Mouse (Mus musculus): Measurements from ENCODE around the gene Rmdn3. TPM values are rescaled to one million over a fixed set of nuclear protein-coding genes. Genes with fewer than 3 reads are reported as not detected.

The Rmdn3 gene
- polyA plus RNA-seq, 1 experiment from 2014 or later, result 49.6 TPM

DNA sequence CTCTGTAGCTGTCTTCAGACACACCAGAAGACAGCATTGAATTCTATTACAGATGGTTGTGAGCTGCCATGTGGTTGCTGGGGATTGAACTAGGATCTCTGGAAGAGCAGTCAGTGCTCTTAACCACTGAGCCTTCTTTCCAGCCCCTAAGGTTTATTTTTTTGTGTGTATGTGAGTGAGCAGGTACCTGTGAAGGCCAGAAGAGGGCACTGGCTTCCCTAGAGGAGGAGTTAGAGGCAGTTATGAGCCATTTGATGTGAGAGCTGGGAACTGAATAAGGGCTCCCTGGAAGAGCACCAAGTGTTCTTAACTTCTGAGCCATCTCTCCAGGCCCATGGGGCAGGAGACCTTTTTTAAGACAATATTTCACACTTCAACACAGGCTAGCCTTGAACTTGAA is 8.6 kb upstream of the Rmdn3 start:
- peaks cover 18% of the 10 kb centered on the region for H3K27me3 ChIP-seq (replicated peaks)
- H3K9ac ChIP-seq, result no peak overlapping the region
- H3K36me3 ChIP-seq (replicated peaks), result no peaks in the 10 kb centered on the region
- no peak overlapping the region for H3K27ac ChIP-seq
- H3K4me2 ChIP-seq, result no peak overlapping the region
- no peak for ATAC-seq (replicated peaks)
- no peak overlapping the region for H3K4me3 ChIP-seq
- no peaks in the 10 kb centered on the region for H3K9me3 ChIP-seq
- H3K4me1 ChIP-seq, result peaks cover 17% of the 10 kb centered on the region

DNA sequence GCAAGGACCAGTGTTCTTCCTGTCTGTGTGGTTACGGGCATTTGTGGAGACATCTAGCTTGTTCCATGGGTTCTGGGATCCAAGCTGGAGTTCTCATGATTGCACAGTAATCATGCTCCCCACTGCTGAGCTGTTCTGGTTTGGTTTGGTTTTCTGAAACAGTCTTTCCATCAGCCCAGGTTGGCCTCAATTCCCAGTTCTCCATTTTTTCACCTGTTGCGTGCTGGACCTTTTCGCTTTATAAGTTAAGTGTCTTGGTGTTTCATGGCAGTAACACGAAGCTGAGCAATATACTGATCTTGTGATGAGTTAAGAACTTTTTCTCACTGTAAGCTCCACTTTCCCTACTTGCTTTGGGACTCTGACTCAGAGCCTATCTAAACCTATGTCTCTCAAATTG is 7.2 kb upstream of the Rmdn3 start:
- H3K27me3 ChIP-seq (replicated peaks), result peaks cover 18% of the 10 kb centered on the region

DNA sequence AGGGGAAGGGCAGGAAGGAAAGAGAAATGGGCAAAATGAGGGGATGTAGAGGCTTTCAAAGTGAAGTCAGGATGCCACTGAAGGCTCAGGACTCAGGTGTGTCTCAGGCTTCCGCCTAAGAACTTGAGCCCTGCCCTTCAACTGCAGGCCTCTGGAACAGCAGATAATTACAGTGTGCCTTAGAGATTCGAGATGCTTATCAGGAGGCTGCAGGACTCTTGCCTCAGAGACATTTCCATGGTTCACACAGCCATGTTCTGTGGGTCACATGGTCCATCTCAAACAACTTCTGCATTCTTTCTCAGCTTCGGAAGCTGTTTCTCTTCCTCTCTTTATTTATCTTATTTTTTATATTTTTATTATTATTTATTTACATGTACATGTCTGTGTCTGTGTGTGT is 6.3 kb upstream of the Rmdn3 start:
- no peak for ATAC-seq (replicated peaks)
- H3K4me3 ChIP-seq, result no peak overlapping the region
- H3K36me3 ChIP-seq (replicated peaks), result no peaks in the 10 kb centered on the region
- 63% methylated on average over 3 of the region's 3 CpGs for WGBS
- peaks cover 17% of the 10 kb centered on the region for H3K27me3 ChIP-seq (replicated peaks)
- no peak overlapping the region for H3K4me2 ChIP-seq
- no peak overlapping the region for H3K9ac ChIP-seq
- peaks cover 17% of the 10 kb centered on the region for H3K4me1 ChIP-seq
- no peaks in the 10 kb centered on the region for H3K9me3 ChIP-seq
- H3K27ac ChIP-seq, result no peak overlapping the region

More for the DNA sequence above, 7.2 kb upstream of the Rmdn3 start:
- Histone ChIP-seq H3K4me1 (peaks cover 17% of the 10 kb centered on the region), H3K4me2 (no peak overlapping the region), H3K4me3 (no peak overlapping the region), H3K9me3 (no peaks in the 10 kb centered on the region), H3K36me3 (replicated peaks) (no peaks in the 10 kb centered on the region), H3K27ac (no peak overlapping the region), H3K9ac (no peak overlapping the region)
- 87% methylated on average over 4 of the region's 4 CpGs for WGBS
- ATAC-seq (replicated peaks), result no peak

DNA sequence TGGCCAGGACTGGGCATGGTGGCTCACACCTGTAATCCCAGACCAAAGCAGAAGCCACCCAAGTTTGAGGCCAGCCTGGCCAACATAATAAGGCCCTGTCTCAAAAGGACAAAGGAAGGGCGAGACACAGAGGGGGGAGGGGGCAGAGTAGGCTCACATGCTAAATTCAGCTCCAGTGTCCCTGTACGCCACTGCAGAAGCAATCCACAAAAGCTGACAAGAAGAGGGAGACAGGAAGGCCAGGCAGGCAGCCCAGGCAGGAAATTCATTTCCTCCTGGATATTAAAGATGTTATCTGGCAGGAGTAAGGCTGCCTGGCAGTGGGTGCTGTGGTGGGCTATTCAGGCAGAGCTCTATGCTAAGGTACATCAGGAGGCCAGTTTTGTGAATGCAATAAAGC is 4.4 kb upstream of the Rmdn3 start:
- H3K27me3 ChIP-seq (replicated peaks), result peaks cover 8% of the 10 kb centered on the region
- H3K9ac ChIP-seq, result no peak overlapping the region
- ATAC-seq (replicated peaks), result no peak
- 29% methylated on average over 2 of the region's 2 CpGs for WGBS
- H3K27ac ChIP-seq, result no peak overlapping the region
- H3K4me1 ChIP-seq, result peaks cover 7% of the 10 kb centered on the region
- no peak overlapping the region for H3K4me3 ChIP-seq
- no peaks in the 10 kb centered on the region for H3K36me3 ChIP-seq (replicated peaks)
- no peaks in the 10 kb centered on the region for H3K9me3 ChIP-seq
- no peak overlapping the region for H3K4me2 ChIP-seq

DNA sequence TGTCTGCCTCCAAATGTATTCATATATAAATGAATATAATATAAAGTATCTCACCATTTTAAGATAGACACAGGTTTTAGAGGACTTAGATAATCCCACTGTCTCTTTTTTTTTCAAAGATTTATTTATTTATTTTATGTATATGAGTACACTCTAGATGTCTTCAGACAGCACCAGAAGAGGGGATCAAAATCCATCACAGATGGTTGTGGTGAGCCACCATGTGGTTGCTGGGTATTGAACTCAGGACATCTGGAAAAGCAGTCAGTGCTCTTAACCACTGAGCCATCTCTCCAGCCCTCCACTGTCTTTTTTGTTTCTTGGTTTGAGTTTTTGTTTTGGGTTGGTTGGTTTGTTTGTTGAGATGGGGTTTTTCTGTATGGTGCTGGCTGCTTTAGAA is 1.0 kb upstream of the Rmdn3 start:
- Histone ChIP-seq H3K9me3 (no peaks in the 10 kb centered on the region), H3K4me3 (no peak overlapping the region), H3K27me3 (replicated peaks) (no peaks in the 10 kb centered on the region), H3K9ac (no peak overlapping the region; the same call in 1 of the 2 replicates), H3K4me2 (peak overlapping the region; percentile 93), H3K36me3 (replicated peaks) (peaks cover 16% of the 10 kb centered on the region; the same call in 1 of the 2 replicates), H3K4me1 (peaks cover 23% of the 10 kb centered on the region), H3K27ac (no peak overlapping the region)
- ATAC-seq (replicated peaks), result no peak

DNA sequence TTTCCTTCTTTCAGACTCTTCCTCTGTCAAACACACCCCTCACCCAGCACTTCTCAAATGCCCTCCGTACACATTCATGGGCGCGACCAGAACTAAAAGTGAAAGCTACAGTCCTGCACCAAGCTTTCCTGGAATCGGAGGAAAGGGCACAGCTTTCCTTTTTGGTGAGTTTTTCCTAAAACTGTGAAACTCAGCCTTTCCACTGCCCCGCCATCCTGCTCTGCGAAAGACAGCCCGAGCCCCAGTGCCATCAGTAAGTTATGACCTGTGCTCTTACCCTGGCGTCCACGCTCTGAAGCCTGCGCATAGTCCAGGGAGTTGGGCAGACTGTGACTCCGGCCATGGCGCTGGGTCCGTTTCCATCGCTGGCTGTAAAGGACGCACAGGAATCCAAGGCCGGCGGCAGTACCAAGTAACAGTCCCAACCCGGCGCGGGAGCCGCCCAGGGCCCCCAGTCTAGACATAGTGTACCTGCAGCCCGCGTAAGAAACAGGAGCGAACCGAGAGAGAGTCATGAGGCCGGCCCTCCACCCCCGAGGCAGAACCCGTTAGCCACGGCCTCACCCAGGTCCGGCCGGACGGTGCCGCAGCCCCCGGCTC is 653 bp downstream of the Rmdn3 start:
- Histone ChIP-seq H3K4me2 (peak overlapping the region; percentile 93), H3K4me1 (peaks cover 23% of the 10 kb centered on the region), H3K9ac (peak overlapping the region; percentile 91), H3K27me3 (replicated peaks) (no peaks in the 10 kb centered on the region), H3K4me3 (peak overlapping the region; percentile 96), H3K36me3 (replicated peaks) (peaks cover 28% of the 10 kb centered on the region), H3K9me3 (no peaks in the 10 kb centered on the region), H3K27ac (peak overlapping the region; percentile 84)
- ATAC-seq (replicated peaks), result peak; percentile 71; the same call in 1 of the 2 replicates
- 8% methylated on average over 34 of the region's 34 CpGs for WGBS

DNA sequence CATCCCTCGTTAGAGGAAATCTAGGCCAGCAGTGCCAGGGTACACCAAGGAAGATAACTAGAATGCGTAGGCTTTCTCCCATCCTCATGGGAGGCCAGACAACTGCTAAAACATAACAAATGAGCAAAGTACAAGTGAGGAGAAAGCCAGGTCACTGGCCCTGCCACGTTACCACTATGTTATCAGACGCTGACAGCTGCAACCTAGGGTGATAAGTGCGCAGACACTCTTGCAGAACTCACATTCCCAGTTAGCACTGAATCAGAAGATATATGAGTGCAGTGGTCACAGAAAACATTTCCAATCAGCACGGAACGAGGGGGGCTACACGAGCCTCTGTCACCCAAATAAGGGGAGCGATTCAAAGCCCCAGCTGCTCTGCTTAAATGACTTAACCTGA is 1.4 kb downstream of the Rmdn3 start:
- H3K9ac ChIP-seq, result no peak overlapping the region
- H3K27ac ChIP-seq, result no peak overlapping the region
- 84% methylated on average over 9 of the region's 9 CpGs for WGBS
- peaks cover 23% of the 10 kb centered on the region for H3K4me1 ChIP-seq
- peak overlapping the region; percentile 93 for H3K4me2 ChIP-seq
- no peak for ATAC-seq (replicated peaks)
- 0 out of 2 replicates have a peak overlapping the region, but pooled peaks have one; percentile 96 for H3K4me3 ChIP-seq
- no peaks in the 10 kb centered on the region for H3K27me3 ChIP-seq (replicated peaks)
- peaks cover 31% of the 10 kb centered on the region for H3K36me3 ChIP-seq (replicated peaks)
- H3K9me3 ChIP-seq, result no peaks in the 10 kb centered on the region

DNA sequence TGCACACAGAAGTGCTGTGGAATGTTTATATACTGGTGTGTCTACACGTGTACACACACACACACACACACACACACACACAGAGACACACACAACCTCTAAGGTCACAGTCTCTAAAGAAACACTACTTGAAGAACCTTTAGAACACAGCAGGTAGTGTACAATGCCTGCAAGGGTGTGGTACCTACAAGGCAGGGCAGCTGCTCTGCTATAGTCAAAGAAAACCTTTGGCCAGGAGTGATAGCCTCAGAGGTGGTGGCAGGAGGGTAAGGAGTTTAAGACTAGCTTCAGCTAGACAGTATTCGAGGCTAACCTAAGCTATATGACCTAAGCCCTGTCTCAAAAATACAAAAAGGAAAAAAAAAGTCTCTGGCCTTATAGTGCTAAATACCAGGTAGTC is 2.2 kb downstream of the Rmdn3 start:
- Histone ChIP-seq H3K4me2 (no peak overlapping the region), H3K36me3 (replicated peaks) (peaks cover 36% of the 10 kb centered on the region), H3K27me3 (replicated peaks) (no peaks in the 10 kb centered on the region), H3K4me1 (peaks cover 23% of the 10 kb centered on the region), H3K9me3 (no peaks in the 10 kb centered on the region), H3K4me3 (no peak overlapping the region), H3K9ac (no peak overlapping the region), H3K27ac (no peak overlapping the region)
- WGBS, result 87% methylated on average over 2 of the region's 2 CpGs
- no peak for ATAC-seq (replicated peaks)

DNA sequence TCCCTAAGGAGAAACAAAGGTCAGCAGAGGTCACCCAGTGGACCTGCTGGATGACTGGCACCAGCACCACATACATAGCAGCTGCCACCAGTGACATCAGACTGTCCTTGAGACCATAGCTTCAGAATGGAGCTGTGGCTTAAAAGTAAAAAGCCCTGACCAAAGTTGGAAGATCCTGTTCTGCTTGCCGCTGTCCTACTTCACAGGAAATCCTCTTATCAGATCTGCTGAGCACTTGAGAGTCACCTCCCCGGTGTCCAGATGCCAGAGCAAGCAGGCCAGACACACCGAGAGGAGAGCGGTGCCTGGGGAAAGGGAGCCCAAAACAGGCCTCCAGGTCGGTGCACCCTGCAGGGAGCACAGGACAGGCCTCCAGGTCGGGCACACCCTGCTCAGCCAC is 4.6 kb downstream of the Rmdn3 start:
- H3K36me3 ChIP-seq (replicated peaks), result peaks cover 53% of the 10 kb centered on the region
- no peak overlapping the region for H3K9ac ChIP-seq
- WGBS, result 90% methylated on average over 6 of the region's 6 CpGs
- H3K4me3 ChIP-seq, result no peak overlapping the region
- ATAC-seq (replicated peaks), result no peak
- H3K4me1 ChIP-seq, result peaks cover 18% of the 10 kb centered on the region
- H3K9me3 ChIP-seq, result no peaks in the 10 kb centered on the region
- H3K27ac ChIP-seq, result no peak overlapping the region
- H3K27me3 ChIP-seq (replicated peaks), result no peaks in the 10 kb centered on the region
- no peak overlapping the region for H3K4me2 ChIP-seq

DNA sequence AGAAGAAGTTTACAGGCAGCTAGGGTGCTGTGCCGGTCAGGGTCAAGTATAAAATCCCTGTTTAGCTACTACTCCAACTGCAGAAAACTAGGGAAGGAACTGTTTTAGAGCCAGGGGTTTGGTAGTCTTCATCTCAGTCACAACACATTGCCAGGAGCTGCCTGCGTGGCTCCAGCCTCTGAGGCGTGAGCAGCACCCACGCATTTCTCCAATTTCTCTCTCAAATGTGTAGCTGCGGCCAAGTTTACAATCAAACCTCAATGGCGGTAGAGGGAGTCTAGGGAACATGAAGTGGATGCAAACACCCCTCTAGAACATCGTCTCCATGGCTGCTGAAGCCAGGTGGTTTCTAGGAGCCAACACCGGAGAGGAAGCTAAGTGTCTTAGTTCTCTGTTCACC is 9.1 kb downstream of the Rmdn3 start:
- Histone ChIP-seq H3K36me3 (replicated peaks) (peaks cover 68% of the 10 kb centered on the region), H3K27me3 (replicated peaks) (no peaks in the 10 kb centered on the region), H3K9me3 (no peaks in the 10 kb centered on the region), H3K4me3 (no peak overlapping the region), H3K4me2 (no peak overlapping the region), H3K4me1 (no peaks in the 10 kb centered on the region), H3K27ac (no peak overlapping the region), H3K9ac (no peak overlapping the region)
- no peak for ATAC-seq (replicated peaks)
- WGBS, result 91% methylated on average over 8 of the region's 8 CpGs

DNA sequence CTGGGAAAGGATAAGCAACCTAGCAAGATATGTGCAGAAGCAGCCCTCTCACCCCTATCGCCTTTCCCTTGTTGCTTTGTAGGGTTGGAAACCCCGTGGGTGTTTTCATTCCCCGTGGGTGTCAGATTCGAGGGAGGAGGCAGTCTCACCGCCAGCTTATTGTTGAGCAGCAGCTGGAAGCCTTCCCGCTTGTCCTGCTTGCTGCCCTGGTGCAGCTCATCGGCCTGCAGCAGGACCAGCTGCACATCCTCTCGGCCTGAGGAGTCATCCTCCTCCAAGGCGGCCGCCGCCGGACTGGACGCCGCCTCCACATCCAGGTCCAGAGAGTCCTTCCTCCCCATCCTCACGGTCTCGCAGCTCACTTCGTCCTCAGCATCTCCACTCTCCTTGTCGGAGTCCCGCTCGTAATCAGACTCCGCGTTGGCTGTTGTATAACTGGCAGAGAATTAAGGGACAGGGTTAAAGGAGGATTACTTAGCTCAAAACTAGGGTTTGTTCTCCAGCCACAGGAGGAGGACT is 9.6 kb downstream of the Rmdn3 start:
- no peaks in the 10 kb centered on the region for H3K4me1 ChIP-seq
- 83% methylated on average over 22 of the region's 22 CpGs for WGBS
- ATAC-seq (replicated peaks), result no peak
- no peak overlapping the region for H3K4me2 ChIP-seq
- no peak overlapping the region for H3K4me3 ChIP-seq
- H3K27me3 ChIP-seq (replicated peaks), result no peaks in the 10 kb centered on the region
- H3K9ac ChIP-seq, result no peak overlapping the region
- H3K27ac ChIP-seq, result no peak overlapping the region
- no peaks in the 10 kb centered on the region for H3K9me3 ChIP-seq
- peaks cover 67% of the 10 kb centered on the region for H3K36me3 ChIP-seq (replicated peaks)

DNA sequence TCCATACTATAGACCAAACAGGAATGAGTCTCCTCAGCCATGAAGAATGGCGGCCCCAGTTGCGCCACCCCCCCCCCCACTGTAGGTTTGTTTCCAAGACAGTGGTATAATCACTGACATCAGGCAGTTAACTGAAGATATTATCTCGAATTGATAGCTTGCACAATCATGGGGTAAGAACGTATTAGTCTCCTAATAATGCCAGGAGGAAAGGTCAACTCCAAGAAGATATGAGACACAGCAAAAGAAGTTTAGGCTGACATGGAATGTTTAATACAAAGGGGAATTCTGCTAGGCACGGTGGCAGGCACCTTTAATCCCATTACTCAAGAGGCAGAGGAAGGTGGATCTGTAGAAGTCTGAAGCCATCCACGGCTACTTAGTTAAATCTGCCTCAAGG is 10.4 kb downstream of the Rmdn3 start:
- Histone ChIP-seq H3K4me2 (no peak overlapping the region), H3K27me3 (replicated peaks) (no peaks in the 10 kb centered on the region), H3K4me3 (no peak overlapping the region), H3K36me3 (replicated peaks) (peaks cover 67% of the 10 kb centered on the region), H3K9me3 (no peaks in the 10 kb centered on the region), H3K9ac (no peak overlapping the region), H3K27ac (no peak overlapping the region), H3K4me1 (no peaks in the 10 kb centered on the region)
- no peak for ATAC-seq (replicated peaks)
- 86% methylated on average over 6 of the region's 6 CpGs for WGBS

DNA sequence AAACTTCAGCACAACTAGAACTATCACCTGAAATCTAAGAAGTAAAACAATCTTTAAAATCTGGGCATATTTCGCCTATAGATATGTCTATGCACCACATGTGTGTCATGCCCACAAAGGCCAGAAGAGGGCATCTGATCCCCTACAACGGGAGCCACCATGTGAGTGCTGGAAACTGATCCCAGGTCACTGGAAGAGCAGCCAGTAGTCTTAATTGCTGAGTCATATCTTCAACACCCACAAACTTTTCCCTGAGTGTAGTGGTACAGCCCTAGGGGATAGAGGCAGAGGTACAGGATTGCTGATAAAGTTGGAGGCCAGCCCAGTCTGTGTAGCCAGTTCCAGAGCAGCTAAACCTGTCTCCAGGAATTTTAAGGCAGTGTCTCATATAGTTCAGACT is 11.6 kb downstream of the Rmdn3 start:
- Histone ChIP-seq H3K4me3 (no peak overlapping the region), H3K4me1 (no peaks in the 10 kb centered on the region), H3K36me3 (replicated peaks) (peaks cover 64% of the 10 kb centered on the region), H3K27me3 (replicated peaks) (no peaks in the 10 kb centered on the region), H3K9me3 (no peaks in the 10 kb centered on the region), H3K9ac (no peak overlapping the region), H3K4me2 (no peak overlapping the region), H3K27ac (no peak overlapping the region)
- no peak for ATAC-seq (replicated peaks)
- 93% methylated on average over 2 of the region's 2 CpGs for WGBS
